Mouse (Mus musculus) gastrocnemius, adult 2 months (tissue): ENCODE results near the gene Ubxn2a. TPM values are rescaled to one million over a fixed set of nuclear protein-coding genes. Genes with fewer than 3 reads are reported as not detected.

Source experiments
- DNase-seq: peaks from one replicate; pipeline ENCODE4 v3.0.0; 2022
- H3K27ac ChIP-seq: fragments of 200-600 bp; 2 replicates; pipeline ENCODE4 v1.8.1; 2022; ENCODE audit warnings: mild to moderate bottlenecking
- H3K4me3 ChIP-seq: fragments of 200-600 bp; 2 replicates; pipeline ENCODE4 v1.8.1; 2022; ENCODE audit warnings: mild to moderate bottlenecking, moderate library complexity
- CTCF ChIP-seq: fragments of 200-600 bp; IDR thresholded peaks from 2 replicates; pipeline ENCODE4 v1.8.1; 2022; ENCODE audit warnings: antibody characterized with exemption, mild to moderate bottlenecking, moderate library complexity
- intact Hi-C: fragments of 180-260 bp; cut with DNase I; formaldehyde crosslinking; loops from one replicate; pipeline ENCODE4 v1.15.1; 2025
- total RNA-seq, 2 experiments: library from RNA; stranded (reverse); gene quantifications; 2 replicates each; pipeline ENCODE4 v1.2.3; 2021

The Ubxn2a gene
- total RNA-seq, 2 experiments from 2014 or later: 128 to 133 TPM

GRCm38 (mm10) chr12:4873531-4873930 is 34.0 kb downstream of the Ubxn2a start:
- no peak for DNase-seq
- TF ChIP-seq CTCF: no peak
- H3K27ac ChIP-seq: no peak overlapping the region
- intact Hi-C loops: no loop called here
- no peak overlapping the region for H3K4me3 ChIP-seq

GRCm38 (mm10) chr12:4872983-4873477 is 34.5 kb downstream of the Ubxn2a start:
- no peak for DNase-seq
- no peak for TF ChIP-seq CTCF
- intact Hi-C loops: no loop called here
- Histone ChIP-seq H3K27ac (no peak overlapping the region), H3K4me3 (no peak overlapping the region)

GRCm38 (mm10) chr12:4872273-4872672 is 35.2 kb downstream of the Ubxn2a start:
- TF ChIP-seq CTCF: no peak
- Histone ChIP-seq H3K27ac (no peak overlapping the region), H3K4me3 (no peak overlapping the region)
- intact Hi-C loops: no loop called here
- no peak for DNase-seq

- TF ChIP-seq CTCF: no peak
- DNase-seq: no peak
- intact Hi-C loops: no loop called here
- H3K4me3 ChIP-seq: no peak overlapping the region
- H3K27ac ChIP-seq: no peak overlapping the region
These were observed 36.2 kb downstream of the Ubxn2a start for GRCm38 (mm10) chr12:4871260-4871659.

- DNase-seq: no peak
- intact Hi-C loops: no loop called here
- Histone ChIP-seq H3K4me3 (no peak overlapping the region), H3K27ac (no peak overlapping the region)
- no peak for TF ChIP-seq CTCF
These were observed 38.6 kb downstream of the Ubxn2a start for GRCm38 (mm10) chr12:4868924-4869323.

- no peak for DNase-seq
- Histone ChIP-seq H3K4me3 (no peak overlapping the region), H3K27ac (no peak overlapping the region)
- no peak for TF ChIP-seq CTCF
- intact Hi-C loops: no loop called here
These were observed 43.2 kb downstream of the Ubxn2a start for GRCm38 (mm10) chr12:4864338-4864690.

GRCm38 (mm10) chr12:4863654-4864337 is 43.7 kb downstream of the Ubxn2a start:
- Histone ChIP-seq H3K27ac (no peak overlapping the region), H3K4me3 (no peak overlapping the region)
- no peak for DNase-seq
- no peak for TF ChIP-seq CTCF
- intact Hi-C loops: no loop called here

GRCm38 (mm10) chr12:4862672-4863071 is 44.8 kb downstream of the Ubxn2a start:
- no peak for DNase-seq
- peak; percentile 36 for TF ChIP-seq CTCF
- Histone ChIP-seq H3K4me3 (no peak overlapping the region), H3K27ac (no peak overlapping the region)
- intact Hi-C loops: no loop called here

- DNase-seq: no peak
- intact Hi-C loops: loop anchor here (10.0 kb wide), 1 partner anchor 115 kb away; no protein-coding TSS in a partner anchor
- no peak overlapping the region for H3K4me3 ChIP-seq
- no peak for TF ChIP-seq CTCF
- no peak overlapping the region for H3K27ac ChIP-seq
These were observed 48.1 kb downstream of the Ubxn2a start for GRCm38 (mm10) chr12:4859241-4859914.

GRCm38 (mm10) chr12:4856834-4857233 is 50.7 kb downstream of the Ubxn2a start:
- intact Hi-C loops: loop anchor here (10.0 kb wide), 1 partner anchor 118 kb away; no protein-coding TSS in a partner anchor
- peak; percentile 50 for TF ChIP-seq CTCF
- H3K27ac ChIP-seq: no peak overlapping the region
- no peak for DNase-seq
- no peak overlapping the region for H3K4me3 ChIP-seq

GRCm38 (mm10) chr12:4856160-4856559 is 51.3 kb downstream of the Ubxn2a start:
- peak; percentile 58 for TF ChIP-seq CTCF
- intact Hi-C loops: loop anchor here (10.0 kb wide), 1 partner anchor 119 kb away; no protein-coding TSS in a partner anchor
- Histone ChIP-seq H3K27ac (no peak overlapping the region), H3K4me3 (no peak overlapping the region)
- no peak for DNase-seq

GRCm38 (mm10) chr12:4843741-4844140 is 63.8 kb downstream of the Ubxn2a start:
- intact Hi-C loops: loop anchor here (5.0 kb wide), 1 partner anchor 74 kb away; the partner anchor contains the start of gene Atad2b
- peak overlapping the region; percentile 78 for H3K4me3 ChIP-seq
- peak; percentile 49 for DNase-seq
- TF ChIP-seq CTCF: no peak
- peak overlapping the region; percentile 87 for H3K27ac ChIP-seq

GRCm38 (mm10) chr12:4842890-4843597 is 64.5 kb downstream of the Ubxn2a start, which contains the start of gene Wdcp:
Wdcp (plus strand) TSS chr12:4843303.
- intact Hi-C loops: loop anchor here (5.0 kb wide), 1 partner anchor 74 kb away; the partner anchor contains the start of gene Atad2b
- peak; percentile 93 for DNase-seq
- peak within 1 kb of the TSS; percentile 87 for H3K27ac ChIP-seq
- no peak for TF ChIP-seq CTCF
- H3K4me3 ChIP-seq: peak within 1 kb of the TSS; percentile 78
